Mouse (Mus musculus) c-Kit-positive CD71-positive TER-119-positive erythroid progenitor cells, embryonic 14.5 days (primary cell): ENCODE measurements around the gene Cd53.

Experiments
- DNase-seq: peaks from one replicate; pipeline ENCODE4 v3.0.0-alpha.2; 2013; ENCODE audit warnings: low spot score

The Cd53 gene

DNA sequence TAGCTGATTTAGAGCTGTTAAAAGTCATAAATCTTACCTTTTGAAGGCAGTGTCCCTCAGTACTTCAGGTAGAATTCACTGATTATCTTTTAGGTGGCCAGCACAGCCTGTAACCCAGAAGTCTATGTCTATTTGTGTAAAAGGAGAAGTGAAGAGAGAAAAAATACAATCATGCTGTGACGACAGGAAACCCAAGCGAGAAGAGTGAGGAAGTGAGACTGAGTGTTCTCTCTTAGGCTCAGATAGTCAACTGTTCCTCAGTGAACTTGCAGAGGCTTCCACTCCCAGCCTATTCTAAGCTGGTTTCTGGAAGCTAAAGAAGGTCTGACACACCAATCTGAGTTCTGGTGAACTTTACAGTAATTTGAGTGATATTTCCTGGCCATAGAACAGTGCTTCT lies at the start of gene Cd53:
Gene Cd53, minus strand, starts transcription at position 220 of the 400 bp plus-strand sequence.
- DNase-seq, result peak; percentile 1

DNA sequence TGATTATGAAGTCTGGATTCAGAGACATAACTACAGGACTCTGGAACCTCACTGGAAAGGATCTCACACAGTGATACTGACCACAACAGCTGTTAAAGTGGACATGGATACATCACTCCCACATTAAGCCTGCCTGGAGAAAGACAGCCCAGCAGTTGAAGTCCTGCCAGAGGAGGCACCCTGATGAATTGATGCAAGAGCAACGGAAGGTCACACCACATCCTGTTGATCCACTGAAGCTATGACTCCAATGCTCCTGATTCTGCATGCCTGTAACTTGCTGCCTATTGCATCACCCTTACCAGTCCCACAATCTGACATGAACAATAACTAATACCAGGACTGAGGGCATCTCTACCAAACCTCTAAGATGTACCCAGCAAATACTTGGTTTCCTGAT lies 42.2 kb upstream of the Cd53 start:
- DNase-seq, result no peak

DNA sequence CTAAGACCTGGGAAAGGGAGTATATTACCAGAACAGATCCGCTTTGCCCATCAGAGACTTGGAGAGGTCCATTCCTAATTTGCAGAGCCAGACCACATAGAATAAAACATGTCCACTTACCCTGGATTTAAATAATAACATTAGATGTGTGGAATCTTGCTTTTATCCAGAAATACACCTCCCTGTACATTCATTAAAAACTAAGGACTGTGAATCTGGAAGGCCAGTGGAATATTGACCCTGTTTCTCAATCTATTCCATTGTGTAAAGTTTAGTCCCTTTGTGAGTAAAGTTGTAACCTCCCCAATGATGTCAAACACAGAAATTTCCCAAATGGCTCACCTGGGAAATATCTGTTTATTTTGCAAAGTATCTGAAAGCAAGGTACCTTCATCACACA lies 36.2 kb upstream of the Cd53 start, which contains the start of gene Olfr266:
Gene Olfr266, minus strand, starts transcription at position 101 of the 400 bp plus-strand sequence.
- no peak for DNase-seq

DNA sequence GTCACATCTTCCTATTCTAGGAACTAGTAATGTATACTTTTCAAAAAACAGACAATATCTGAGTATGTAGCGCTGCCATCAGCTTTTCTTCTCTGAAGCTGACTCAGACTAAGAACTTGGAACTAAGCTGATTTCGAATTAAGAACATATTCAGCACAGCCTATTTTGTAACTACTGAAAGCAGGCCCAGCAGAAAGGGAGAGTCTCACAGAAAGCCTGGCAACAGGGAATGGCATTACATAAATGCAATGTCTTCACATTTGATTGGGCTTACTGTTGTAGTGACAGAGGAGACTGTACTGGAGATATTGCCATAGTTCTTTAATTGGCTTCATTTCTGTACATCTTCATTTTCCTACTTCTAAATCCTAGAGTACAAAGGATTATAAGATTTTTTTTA lies 27.7 kb upstream of the Cd53 start:
- no peak for DNase-seq

GRCm38 (mm10) chr3:106808972-106809695 lies 19.2 kb upstream of the Cd53 start:
- no peak for DNase-seq

DNA sequence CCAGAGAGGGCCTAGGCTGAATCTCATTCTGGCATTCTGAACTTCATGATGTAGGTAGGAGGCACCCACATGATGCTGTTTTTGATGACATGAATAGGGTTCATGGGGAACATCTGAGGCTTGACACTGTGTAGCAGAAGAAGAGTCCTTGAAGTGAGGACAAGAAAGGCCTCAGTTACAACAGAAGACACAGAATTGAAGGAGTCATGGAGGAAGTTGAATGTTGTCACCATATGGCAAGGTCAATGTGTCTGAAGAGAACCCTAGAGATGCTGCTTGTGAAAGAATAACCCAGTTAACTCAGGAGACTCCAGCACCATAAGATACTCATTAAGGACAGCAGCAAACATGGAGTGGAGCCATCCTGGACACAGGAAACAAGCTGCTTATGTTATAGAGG lies 8.1 kb upstream of the Cd53 start:
- DNase-seq, result no peak

DNA sequence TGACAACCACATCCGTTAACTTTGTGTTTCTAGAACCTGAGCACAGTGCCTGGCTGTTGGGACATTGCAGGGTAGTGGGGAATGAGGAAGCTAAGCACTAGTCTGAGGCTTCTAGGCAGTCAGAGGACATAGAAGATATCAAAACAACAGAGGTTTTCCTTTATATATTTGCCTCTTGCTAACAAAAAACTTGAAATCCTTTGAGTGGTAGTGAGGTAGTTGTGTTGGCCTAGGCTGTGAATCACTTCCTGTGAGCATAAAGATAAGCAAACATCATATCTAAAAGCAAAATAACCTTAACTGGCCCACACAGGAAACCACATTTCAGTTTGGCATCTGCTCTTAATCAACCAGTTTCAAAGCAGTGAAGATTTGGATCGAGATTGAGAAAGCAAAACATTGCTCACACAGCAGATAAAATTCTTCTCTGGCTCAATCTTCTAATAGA lies 1.5 kb downstream of the Cd53 start:
- no peak for DNase-seq

- DNase-seq, result no peak
Observed at GRCm38 (mm10) chr3:106787972-106788371, 2.0 kb downstream of the Cd53 start.

DNA sequence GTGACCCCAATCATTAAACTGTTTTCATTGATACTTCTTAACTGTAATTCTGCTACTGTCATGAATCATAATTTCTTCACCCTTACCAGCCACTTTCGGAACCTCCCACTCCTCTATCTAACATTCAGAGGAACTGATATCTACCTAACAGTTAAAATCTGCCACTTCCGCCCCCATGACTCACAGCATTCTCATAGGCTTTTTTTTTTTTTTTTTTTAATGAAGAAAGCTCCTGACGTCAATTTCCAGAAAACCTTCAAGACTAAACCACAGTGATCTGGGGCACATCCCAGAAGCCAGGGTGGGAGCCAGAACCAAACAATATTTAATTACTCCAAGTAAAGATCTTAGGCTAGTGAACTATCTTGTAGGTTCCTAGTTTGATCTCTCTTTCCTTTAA lies 4.8 kb downstream of the Cd53 start:
- DNase-seq, result no peak

GRCm38 (mm10) chr3:106771834-106772233 lies 18.1 kb downstream of the Cd53 start:
- no peak for DNase-seq

DNA sequence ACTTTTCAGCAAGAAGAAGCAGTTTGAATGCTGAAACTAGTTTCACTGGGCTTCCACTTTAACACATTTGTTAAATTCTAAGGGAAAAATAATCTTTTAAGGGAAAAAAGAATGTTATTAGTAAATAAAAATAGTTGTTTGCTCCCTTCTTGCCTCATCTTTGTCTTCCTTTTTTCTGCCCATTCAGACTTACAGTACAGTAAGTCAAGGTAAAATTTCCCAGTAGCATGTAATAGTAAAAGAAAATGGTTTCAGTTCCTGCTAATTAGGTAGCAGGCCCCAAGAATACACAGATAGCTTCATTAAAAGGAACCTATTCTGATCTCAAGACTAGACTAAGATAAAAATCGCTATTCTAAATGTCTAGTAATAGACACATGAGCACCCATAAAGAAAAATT lies 34.1 kb downstream of the Cd53 start:
- no peak for DNase-seq

GRCm38 (mm10) chr3:106722028-106722945 lies 67.7 kb downstream of the Cd53 start:
- DNase-seq, result peak; percentile 74

DNA sequence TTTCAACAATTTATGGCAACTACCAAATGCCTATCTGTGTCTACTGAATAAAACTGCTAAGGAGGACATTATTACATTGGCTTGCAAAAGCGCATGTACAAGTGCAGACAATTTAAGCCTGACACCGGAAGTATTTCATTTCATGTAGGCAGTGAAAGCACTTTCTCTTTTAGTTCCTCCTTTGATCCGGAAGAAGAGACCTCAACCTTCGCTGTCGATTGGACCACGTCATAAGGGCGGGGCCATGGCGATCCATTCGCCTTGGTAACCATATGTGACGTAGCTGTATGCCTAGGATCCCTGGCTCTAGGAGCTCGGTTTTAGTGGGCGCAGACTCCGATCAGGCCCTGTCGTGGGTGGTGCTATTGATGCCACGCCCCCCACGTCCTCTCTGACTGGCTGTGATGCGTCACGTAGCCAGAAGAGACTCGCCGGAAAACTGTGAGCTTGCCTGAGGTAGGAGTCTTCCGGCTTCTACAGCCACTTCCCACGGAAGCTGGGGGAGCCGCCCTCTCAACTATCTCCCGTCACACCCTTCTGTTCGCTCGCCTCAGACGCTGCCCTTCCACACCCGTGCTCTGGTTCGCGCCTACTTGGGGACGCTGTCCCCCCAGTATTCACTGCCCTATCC lies 68.4 kb downstream of the Cd53 start:
- peak; percentile 90 for DNase-seq
